Mouse (Mus musculus) T-cell, adult 2 months (primary cell): Measurements from ENCODE around the gene Nsun6.

Source experiments
- DNase-seq: peaks from one replicate; pipeline ENCODE4 v3.0.0; 2022; ENCODE audit warnings: low spot score

The Nsun6 gene

GRCm38 (mm10) chr2:14992531-14992930 lies 62.3 kb downstream of the Nsun6 start:
- peak; percentile 53 for DNase-seq

GRCm38 (mm10) chr2:14989350-14989749 lies 65.5 kb downstream of the Nsun6 start:
- no peak for DNase-seq

- DNase-seq, result no peak
Observed at GRCm38 (mm10) chr2:14988451-14988850, 66.4 kb downstream of the Nsun6 start.

- no peak for DNase-seq
Observed at GRCm38 (mm10) chr2:14984029-14984428, 70.8 kb downstream of the Nsun6 start.

- no peak for DNase-seq
Observed at GRCm38 (mm10) chr2:14961493-14961892, 93.4 kb downstream of the Nsun6 start.

GRCm38 (mm10) chr2:14960963-14961488 lies 93.8 kb downstream of the Nsun6 start:
- DNase-seq, result no peak

GRCm38 (mm10) chr2:14953090-14953489 lies 101.8 kb downstream of the Nsun6 start:
- no peak for DNase-seq
